ENCODE assay signal across 23 mouse cellular contexts in the genomic region with DNA sequence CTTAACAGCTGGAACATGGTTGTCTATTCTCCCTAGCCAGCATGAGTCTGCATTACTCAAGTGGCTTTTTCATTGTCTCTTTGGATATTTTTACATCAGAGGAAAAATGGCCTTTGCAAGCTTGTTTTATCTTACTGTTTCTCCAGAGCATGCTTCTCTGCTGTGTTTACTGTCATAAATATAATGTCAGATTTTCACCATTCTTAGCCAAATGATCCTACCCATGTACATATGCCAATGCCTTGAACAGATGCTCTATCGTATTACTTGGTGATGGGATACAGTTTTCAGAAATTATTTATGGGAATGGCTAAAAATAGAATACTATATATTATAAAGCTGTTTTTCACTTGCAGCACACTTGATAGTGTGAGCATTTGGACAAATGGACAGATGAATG.
DNase-seq lines count a peak whose midpoint lies in the region; ATAC-seq and TF ChIP-seq lines count a peak whose summit lies in the region.
"Had no signal": no experiment of that assay in that cellular context is flagged by ENCODE, and none has a peak within 500 bp of the region (broad histone marks: within the 10 kb centered on the region; RNA-seq: fewer than 3 reads in every experiment).

No protein-coding gene starts in this region.

- peak; percentile 54; the same call in 1 of the 2 replicates for ATAC-seq in forebrain, embryonic 14.5 days
- no peak for ATAC-seq in forebrain, embryonic 12.5 days (ENCODE audit: low FRiP score)
- peak; percentile 36; the same call in 1 of the 2 replicates for ATAC-seq in forebrain, embryonic 15.5 days (replicated peaks)
- peak; percentile 53 for ATAC-seq in forebrain, embryonic 16.5 days
- ATAC-seq in forebrain, embryonic 13.5 days, result no peak; the same call in 1 of the 2 replicates
- ATAC-seq: activated CD4-positive, CD25-positive, alpha-beta regulatory T cell, adult 4 months; CD4-positive, CD25-positive, alpha-beta regulatory T cell, adult 4 months; Patski had no signal

- H3K9me3 ChIP-seq in forebrain, embryonic 14.5 days (replicated peaks; ENCODE audit: control insufficient read depth, low read length), result no peaks in the 10 kb centered on the region
- no peaks in the 10 kb centered on the region for H3K9me3 ChIP-seq in forebrain, embryonic 12.5 days
- H3K9me3 ChIP-seq in forebrain, embryonic 15.5 days, result no peaks in the 10 kb centered on the region
- H3K9me3 ChIP-seq in forebrain, embryonic 10.5 days, result no peaks in the 10 kb centered on the region
- H3K9me3 ChIP-seq in forebrain, embryonic 16.5 days (ENCODE audit: control insufficient read depth, low read length), result no peaks in the 10 kb centered on the region
- no peaks in the 10 kb centered on the region for H3K9me3 ChIP-seq in forebrain, embryonic 13.5 days (replicated peaks)

- no peak overlapping the region for H3K4me2 ChIP-seq in forebrain, embryonic 14.5 days (ENCODE audit: low read length)
- no peak overlapping the region for H3K4me2 ChIP-seq in forebrain, embryonic 12.5 days
- H3K4me2 ChIP-seq in forebrain, embryonic 15.5 days (replicated peaks), result no peak overlapping the region
- H3K4me2 ChIP-seq in forebrain, embryonic 16.5 days (ENCODE audit: low read length), result no peak overlapping the region
- H3K4me2 ChIP-seq in forebrain, embryonic 13.5 days, result no peak overlapping the region

- no peaks in the 10 kb centered on the region for H3K27me3 ChIP-seq in forebrain, embryonic 14.5 days (replicated peaks; ENCODE audit: control insufficient read depth, insufficient read depth, low read length)
- H3K27me3 ChIP-seq in forebrain, embryonic 12.5 days, result no peaks in the 10 kb centered on the region
- no peaks in the 10 kb centered on the region for H3K27me3 ChIP-seq in forebrain, embryonic 15.5 days
- no peaks in the 10 kb centered on the region for H3K27me3 ChIP-seq in forebrain, embryonic 10.5 days (ENCODE audit: poor library complexity, severe bottlenecking)
- H3K27me3 ChIP-seq in forebrain, embryonic 16.5 days (replicated peaks; ENCODE audit: control insufficient read depth, insufficient read depth, low read length), result no peaks in the 10 kb centered on the region
- H3K27me3 ChIP-seq in forebrain, embryonic 13.5 days, result no peaks in the 10 kb centered on the region
- H3K27me3 ChIP-seq: CH12.LX, Patski had no signal

- no peaks in the 10 kb centered on the region for H3K36me3 ChIP-seq in forebrain, embryonic 14.5 days (ENCODE audit: control insufficient read depth, insufficient read depth, low read length)
- H3K36me3 ChIP-seq in forebrain, embryonic 12.5 days (replicated peaks), result no peaks in the 10 kb centered on the region
- no peaks in the 10 kb centered on the region for H3K36me3 ChIP-seq in forebrain, embryonic 15.5 days
- H3K36me3 ChIP-seq in forebrain, embryonic 10.5 days (replicated peaks), result no peaks in the 10 kb centered on the region
- no peaks in the 10 kb centered on the region for H3K36me3 ChIP-seq in forebrain, embryonic 16.5 days (ENCODE audit: control insufficient read depth, insufficient read depth)
- H3K36me3 ChIP-seq in forebrain, embryonic 13.5 days (ENCODE audit: poor library complexity, severe bottlenecking), result no peaks in the 10 kb centered on the region
- H3K36me3 ChIP-seq: G1E had no signal

- H3K27ac ChIP-seq in forebrain, embryonic 14.5 days (ENCODE audit: low read depth, low read length), result no peak overlapping the region
- H3K27ac ChIP-seq in forebrain, embryonic 12.5 days, result no peak overlapping the region
- H3K27ac ChIP-seq in forebrain, embryonic 15.5 days (replicated peaks), result peak overlapping the region; percentile 36
- no peak overlapping the region for H3K27ac ChIP-seq in forebrain, embryonic 10.5 days
- no peak overlapping the region for H3K27ac ChIP-seq in forebrain, embryonic 16.5 days (ENCODE audit: low read length)
- H3K27ac ChIP-seq in forebrain, embryonic 13.5 days, result no peak overlapping the region

- no peak overlapping the region for H3K4me3 ChIP-seq in forebrain, embryonic 14.5 days (ENCODE audit: low read depth, low read length)
- H3K4me3 ChIP-seq in forebrain, embryonic 12.5 days (replicated peaks), result no peak overlapping the region
- no peak overlapping the region for H3K4me3 ChIP-seq in forebrain, embryonic 15.5 days
- no peak overlapping the region for H3K4me3 ChIP-seq in forebrain, embryonic 10.5 days
- no peak overlapping the region for H3K4me3 ChIP-seq in forebrain, embryonic 16.5 days (replicated peaks; ENCODE audit: low read length)
- H3K4me3 ChIP-seq in forebrain, embryonic 13.5 days, result no peak overlapping the region
- no peak overlapping the region for H3K4me3 ChIP-seq in lung, adult 2 months (replicated peaks; ENCODE audit: extremely low read depth, low read depth, low read length)

- no peak overlapping the region for H3K9ac ChIP-seq in forebrain, embryonic 14.5 days (ENCODE audit: low read length)
- no peak overlapping the region for H3K9ac ChIP-seq in forebrain, embryonic 12.5 days
- H3K9ac ChIP-seq in forebrain, embryonic 15.5 days (replicated peaks), result no peak overlapping the region
- H3K9ac ChIP-seq in forebrain, embryonic 16.5 days (replicated peaks; ENCODE audit: low read depth, low read length), result no peak overlapping the region
- no peak overlapping the region for H3K9ac ChIP-seq in forebrain, embryonic 13.5 days

- TF ChIP-seq POLR2A in brain, embryonic 14.5 days (IDR thresholded peaks at IDR 0.05; ENCODE audit: borderline replicate concordance, extremely low read depth, insufficient read depth, insufficient read length, poor library complexity, severe bottlenecking), result no peak
- TF ChIP-seq POLR2A in lung, adult 2 months (IDR thresholded peaks at IDR 0.05; ENCODE audit: borderline replicate concordance, extremely low read depth, low read depth, low read length), result no peak

- no peaks in the 10 kb centered on the region for H3K4me1 ChIP-seq in forebrain, embryonic 14.5 days (ENCODE audit: control insufficient read depth, insufficient read depth, low read length)
- peaks cover 3% of the 10 kb centered on the region; the same call in 1 of the 2 replicates for H3K4me1 ChIP-seq in forebrain, embryonic 12.5 days
- 0 out of 2 replicates have a peak, but pooled peaks cover 5% of the 10 kb centered on the region for H3K4me1 ChIP-seq in forebrain, embryonic 15.5 days
- peaks cover 7% of the 10 kb centered on the region for H3K4me1 ChIP-seq in forebrain, embryonic 10.5 days
- no peaks in the 10 kb centered on the region for H3K4me1 ChIP-seq in forebrain, embryonic 16.5 days (replicated peaks; ENCODE audit: control insufficient read depth, insufficient read depth, low read length)
- no peaks in the 10 kb centered on the region for H3K4me1 ChIP-seq in forebrain, embryonic 13.5 days
- H3K4me1 ChIP-seq in lung, adult 2 months (ENCODE audit: control insufficient read depth, insufficient read depth, low read length), result no peaks in the 10 kb centered on the region

- DNase-seq in forebrain, embryonic 14.5 days (ENCODE audit: low spot score), result peak; percentile 35
- DNase-seq in forebrain, embryonic 10.5 days (ENCODE audit: extremely low spot score, low spot score), result no peak
- peak; percentile 37 for DNase-seq in brain, embryonic 14.5 days (ENCODE audit: low read depth)
- DNase-seq in lung, adult 2 months, result no peak
- DNase-seq: adrenal gland, adult 2 months; adrenal gland, adult 8-10 months; adrenal gland, postnatal 10 days; adrenal gland, postnatal 14 days; adrenal gland, postnatal 25 days; adrenal gland, postnatal 36 days; B cell, adult 2 months; cerebellum, adult 11 months; cerebellum, adult 11-12 months; cerebellum, adult 18-20 months had no signal

- WGBS in forebrain, embryonic 14.5 days, result 81% methylated on average over 1 of the region's 1 CpGs
- WGBS in forebrain, embryonic 12.5 days, result 94% methylated on average over 1 of the region's 1 CpGs
- WGBS in forebrain, embryonic 15.5 days, result 63% methylated on average over 1 of the region's 1 CpGs
- WGBS in forebrain, embryonic 10.5 days, result 98% methylated on average over 1 of the region's 1 CpGs
- 60% methylated on average over 1 of the region's 1 CpGs for WGBS in forebrain, embryonic 16.5 days
- 91% methylated on average over 1 of the region's 1 CpGs for WGBS in forebrain, embryonic 13.5 days
- WGBS in lung, adult 2 months, result 90% methylated on average over 1 of the region's 1 CpGs

- TF ChIP-seq CTCF in brain, embryonic 14.5 days (IDR thresholded peaks at IDR 0.05; ENCODE audit: borderline replicate concordance, extremely low read depth, insufficient read depth, insufficient read length), result no peak
- no peak for TF ChIP-seq CTCF in lung, adult 2 months (IDR thresholded peaks at IDR 0.05; ENCODE audit: insufficient read depth, low read length)

Comparison
In these comparisons a context has a peak if more than half of its experiments do, and no peak if none do; other contexts are left out.
1. ATAC-seq: peak in forebrain, embryonic 14.5 days (single experiment), forebrain, embryonic 15.5 days (single experiment) and forebrain, embryonic 16.5 days (single experiment); none in forebrain, embryonic 12.5 days (single experiment) and forebrain, embryonic 13.5 days (single experiment).
2. DNase-seq: peak in forebrain, embryonic 14.5 days (single experiment) and brain, embryonic 14.5 days (single experiment); none in forebrain, embryonic 10.5 days (single experiment) and lung, adult 2 months (single experiment).